Mouse (Mus musculus) heart, postnatal 0 days (tissue): ENCODE measurements around the gene Ipo7. TPM values are rescaled to one million over a fixed set of nuclear protein-coding genes. Genes with fewer than 3 reads are reported as not detected.
"Not testable (repeated sequence)": the region's sequence is repeated elsewhere in the genome, so short reads cannot be mapped to it uniquely, and the experiment has no call there.

Experiments used
- ATAC-seq: fragments of 200-750 bp; cut with Nextera tagmentation; 2 replicates; pipeline ENCODE4 v1.8.0; 2017; ENCODE audit warnings: low read depth, moderate number of reproducible peaks, moderate library complexity; ENCODE audit not compliant: insufficient read depth
- DNase-seq: peaks from one replicate; pipeline ENCODE4 v3.0.0-alpha.2; 2016; ENCODE audit warnings: low spot score
- H3K27ac ChIP-seq: fragments of 300-500 bp; sonication (generic); 2 replicates; pipeline ENCODE4 v1.5.1; 2014; ENCODE audit warnings: low read depth, mild to moderate bottlenecking
- H3K27me3 ChIP-seq: fragments of 300-500 bp; sonication (generic); 2 replicates; pipeline ENCODE4 v1.6.1; 2014; ENCODE audit warnings: low read length, mixed read lengths; ENCODE audit not compliant: control insufficient read depth, insufficient read depth
- H3K36me3 ChIP-seq: fragments of 300-500 bp; sonication (generic); replicated peaks from 2 replicates; pipeline ENCODE4 v1.6.1; 2014; ENCODE audit warnings: low read length, mixed read lengths; ENCODE audit not compliant: control insufficient read depth, insufficient read depth
- H3K4me1 ChIP-seq: fragments of 300-500 bp; sonication (generic); 2 replicates; pipeline ENCODE4 v1.6.1; 2014; ENCODE audit warnings: antibody characterized with exemption; ENCODE audit not compliant: control insufficient read depth, insufficient read depth
- H3K4me2 ChIP-seq: fragments of 300-500 bp; sonication (generic); 2 replicates; pipeline ENCODE4 v1.6.1; 2014; ENCODE audit warnings: low read depth, mild to moderate bottlenecking, low read length, moderate library complexity
- H3K4me3 ChIP-seq: fragments of 300-500 bp; sonication (generic); 2 replicates; pipeline ENCODE4 v1.5.1; 2014; ENCODE audit warnings: low read depth, low read length
- H3K9ac ChIP-seq: fragments of 300-500 bp; sonication (generic); replicated peaks from 2 replicates; pipeline ENCODE4 v1.6.1; 2014; ENCODE audit warnings: low read depth, low read length, mixed read lengths
- H3K9me3 ChIP-seq: fragments of 300-500 bp; sonication (generic); replicated peaks from 2 replicates; pipeline ENCODE4 v1.6.1; 2016; ENCODE audit warnings: low read length; ENCODE audit not compliant: control insufficient read depth
- CTCF ChIP-seq: IDR thresholded peaks from 2 replicates; pipeline ENCODE4 v1.5.1; 2016; ENCODE audit warnings: antibody characterized with exemption, control low read depth, low read depth
- EP300 ChIP-seq: IDR thresholded peaks from 2 replicates; pipeline ENCODE4 v1.6.1; 2016; ENCODE audit warnings: antibody characterized with exemption, low read depth
- WGBS: fragments of 180-500 bp; shearing (Covaris S2); extraction: QIAGEN DNeasy Blood & Tissue Kit; methylation state at CpG from one replicate; pipeline ENCODE4 v1.1.7; 2014; 5-methylcytosine and 5-hydroxymethylcytosine counted together
- polyA plus RNA-seq: library from polyadenylated mRNA; unstranded; fragments of >200 nt; fragmentation: Nextera tagmentation; extraction: Ambion mirVana; gene quantifications from 2 replicates; pipeline ENCODE4 v1.2.1, GENCODE M21; 2015
- total RNA-seq: library from RNA; depleted of rRNA; stranded (reverse); fragments of >200 nt; gene quantifications from 2 replicates; pipeline ENCODE4 v1.2.3, GENCODE M21; 2014; ENCODE audit warnings: low replicate concordance

Gene Ipo7
- total and polyA plus RNA-seq, 2 experiments from 2014 or later: 24.3 to 72.6 TPM

- peak overlapping the region; percentile 77 for H3K27ac ChIP-seq
- H3K36me3 ChIP-seq: peaks cover 22% of the 10 kb centered on the region
- DNase-seq (peak; percentile 9), ATAC-seq (peak; percentile 40)
- WGBS: under 1% methylated on average over 27 of the region's 27 CpGs
- peak overlapping the region; percentile 76 for H3K4me2 ChIP-seq
- H3K9me3 ChIP-seq: no peaks in the 10 kb centered on the region
- no peaks in the 10 kb centered on the region for H3K4me1 ChIP-seq
- H3K27me3 ChIP-seq: no peaks in the 10 kb centered on the region
- peak overlapping the region; percentile 81 for H3K9ac ChIP-seq
- peak overlapping the region; percentile 67 for H3K4me3 ChIP-seq
- no peak for TF ChIP-seq CTCF
- no peak for TF ChIP-seq EP300
Observed at GRCm38 (mm10) chr7:109985661-109986132, 32.4 kb upstream of the Ipo7 start.

- Histone ChIP-seq H3K4me2 (peak overlapping the region; percentile 76), H3K4me1 (no peaks in the 10 kb centered on the region), H3K9ac (peak overlapping the region; percentile 81), H3K36me3 (peaks cover 21% of the 10 kb centered on the region), H3K4me3 (peak overlapping the region; percentile 67), H3K9me3 (no peaks in the 10 kb centered on the region), H3K27me3 (no peaks in the 10 kb centered on the region), H3K27ac (peak overlapping the region; percentile 88)
- DNase-seq (peak; percentile 99), ATAC-seq (peak; percentile 99)
- under 1% methylated on average over 43 of the region's 43 CpGs for WGBS
- TF ChIP-seq EP300 (peak; percentile 80; the same call in 1 of the 2 replicates), CTCF (no peak)
Observed at GRCm38 (mm10) chr7:109986133-109986669, 31.9 kb upstream of the Ipo7 start.

GRCm38 (mm10) chr7:109986775-109987174 lies 31.3 kb upstream of the Ipo7 start, which contains the start of gene Tmem41b:
Gene Tmem41b, minus strand, starts transcription at chr7:109986929.
- Histone ChIP-seq H3K9ac (peak within 1 kb of the TSS; percentile 81), H3K36me3 (peaks cover 15% of the 10 kb centered on the region), H3K27ac (peak within 1 kb of the TSS; percentile 88), H3K4me3 (peak within 1 kb of the TSS; percentile 67), H3K4me2 (peak within 1 kb of the TSS; percentile 76)
- TF ChIP-seq CTCF: peak; percentile 40
- not testable (repeated sequence) for H3K4me1 ChIP-seq, H3K27me3 ChIP-seq, H3K9me3 ChIP-seq, ATAC-seq
- WGBS: 32% methylated on average over 6 of the region's 6 CpGs
- peak; percentile 13 for DNase-seq

- WGBS: 94% methylated on average over 1 of the region's 1 CpGs
- TF ChIP-seq EP300 (no peak), CTCF (no peak)
- H3K36me3 ChIP-seq: no peaks in the 10 kb centered on the region
- peaks cover 20% of the 10 kb centered on the region for H3K4me1 ChIP-seq
- no peaks in the 10 kb centered on the region for H3K9me3 ChIP-seq
- DNase-seq (no peak), ATAC-seq (no peak)
- H3K4me3 ChIP-seq: no peak overlapping the region
- H3K27ac ChIP-seq: no peak overlapping the region
- no peak overlapping the region for H3K4me2 ChIP-seq
- H3K27me3 ChIP-seq: no peaks in the 10 kb centered on the region
- no peak overlapping the region for H3K9ac ChIP-seq
Observed at GRCm38 (mm10) chr7:109991286-109991685, 26.8 kb upstream of the Ipo7 start.

- H3K4me2 ChIP-seq: peak overlapping the region; percentile 6; the same call in 1 of the 2 replicates
- no peak overlapping the region for H3K4me3 ChIP-seq
- peak; percentile 85 for DNase-seq
- H3K36me3 ChIP-seq: no peaks in the 10 kb centered on the region
- H3K9ac ChIP-seq: no peak overlapping the region
- peak; percentile 92 for ATAC-seq
- peaks cover 20% of the 10 kb centered on the region for H3K4me1 ChIP-seq
- peak overlapping the region; percentile 92 for H3K27ac ChIP-seq
- WGBS: 38% methylated on average over 2 of the region's 2 CpGs
- TF ChIP-seq EP300: peak; percentile 76
- no peak for TF ChIP-seq CTCF
- no peaks in the 10 kb centered on the region for H3K27me3 ChIP-seq
- H3K9me3 ChIP-seq: no peaks in the 10 kb centered on the region
Observed at GRCm38 (mm10) chr7:109993157-109993959, 24.7 kb upstream of the Ipo7 start.
